Mouse (Mus musculus): ENCODE measurements around the gene Dnajc16. TPM values are rescaled to one million over a fixed set of nuclear protein-coding genes. Genes with fewer than 3 reads are reported as not detected.
"Not testable (repeated sequence)": the region's sequence is repeated elsewhere in the genome, so short reads cannot be mapped to it uniquely, and the experiment has no call there.

Gene Dnajc16
- polyA plus RNA-seq, 1 experiment: 27.3 TPM

- Histone ChIP-seq H3K4me3 (replicated peaks; ENCODE audit: insufficient read depth, low read depth, low read length) (no peak overlapping the region), H3K27ac (ENCODE audit: insufficient read depth, low read length) (no peak overlapping the region), H3K4me1 (ENCODE audit: control insufficient read depth, insufficient read depth, low read length) (no peaks in the 10 kb centered on the region), H3K27me3 (ENCODE audit: control insufficient read depth, insufficient read depth, low read length) (no peaks in the 10 kb centered on the region)
- WGBS: 10% methylated on average over 6 of the region's 6 CpGs
- TF ChIP-seq CTCF (IDR thresholded peaks at IDR 0.05; ENCODE audit: borderline replicate concordance, insufficient read depth, low read depth, low read length) (no peak), POLR2A (IDR thresholded peaks at IDR 0.05; ENCODE audit: borderline replicate concordance, insufficient read depth, low read length) (no peak)
- DNase-seq: no peak
These were observed 3.7 kb downstream of the Dnajc16 start for GRCm38 (mm10) chr4:141787046-141787445.

GRCm38 (mm10) chr4:141786141-141786540 is 4.6 kb downstream of the Dnajc16 start:
- Histone ChIP-seq H3K4me3 (replicated peaks; ENCODE audit: insufficient read depth, low read depth, low read length) (no peak overlapping the region), H3K27me3 (ENCODE audit: control insufficient read depth, insufficient read depth, low read length) (no peaks in the 10 kb centered on the region), H3K27ac (ENCODE audit: insufficient read depth, low read length) (no peak overlapping the region), H3K4me1 (ENCODE audit: control insufficient read depth, insufficient read depth, low read length) (no peaks in the 10 kb centered on the region)
- no peak for TF ChIP-seq POLR2A (IDR thresholded peaks at IDR 0.05; ENCODE audit: borderline replicate concordance, insufficient read depth, low read length)
- 92% methylated on average over 13 of the region's 13 CpGs for WGBS
- no peak for DNase-seq

GRCm38 (mm10) chr4:141784835-141785234 is 5.9 kb downstream of the Dnajc16 start:
- H3K27ac ChIP-seq (ENCODE audit: insufficient read depth, low read length): no peak overlapping the region
- TF ChIP-seq POLR2A (IDR thresholded peaks at IDR 0.05; ENCODE audit: borderline replicate concordance, insufficient read depth, low read length) (no peak), CTCF (IDR thresholded peaks at IDR 0.05; ENCODE audit: borderline replicate concordance, insufficient read depth, low read depth, low read length) (no peak)
- no peak for DNase-seq
- no peaks in the 10 kb centered on the region for H3K27me3 ChIP-seq (ENCODE audit: control insufficient read depth, insufficient read depth, low read length)
- 87% methylated on average over 5 of the region's 5 CpGs for WGBS
- no peaks in the 10 kb centered on the region for H3K4me1 ChIP-seq (ENCODE audit: control insufficient read depth, insufficient read depth, low read length)
- H3K4me3 ChIP-seq (replicated peaks; ENCODE audit: insufficient read depth, low read depth, low read length): no peak overlapping the region

GRCm38 (mm10) chr4:141781201-141781985 is 9.3 kb downstream of the Dnajc16 start:
- Histone ChIP-seq H3K27me3 (ENCODE audit: control insufficient read depth, insufficient read depth, low read length) (no peaks in the 10 kb centered on the region), H3K4me3 (replicated peaks; ENCODE audit: insufficient read depth, low read depth, low read length) (no peak overlapping the region), H3K27ac (ENCODE audit: insufficient read depth, low read length) (no peak overlapping the region), H3K4me1 (ENCODE audit: control insufficient read depth, insufficient read depth, low read length) (no peaks in the 10 kb centered on the region)
- TF ChIP-seq CTCF (IDR thresholded peaks at IDR 0.05; ENCODE audit: borderline replicate concordance, insufficient read depth, low read depth, low read length) (no peak), POLR2A (IDR thresholded peaks at IDR 0.05; ENCODE audit: borderline replicate concordance, insufficient read depth, low read length) (no peak)
- no peak for DNase-seq
- 78% methylated on average over 8 of the region's 8 CpGs for WGBS

- TF ChIP-seq CTCF (IDR thresholded peaks at IDR 0.05; ENCODE audit: borderline replicate concordance, insufficient read depth, low read depth, low read length) (no peak), POLR2A (IDR thresholded peaks at IDR 0.05; ENCODE audit: borderline replicate concordance, insufficient read depth, low read length) (no peak)
- 82% methylated on average over 8 of the region's 8 CpGs for WGBS
- Histone ChIP-seq H3K27ac (ENCODE audit: insufficient read depth, low read length) (no peak overlapping the region), H3K4me1 (ENCODE audit: control insufficient read depth, insufficient read depth, low read length) (no peaks in the 10 kb centered on the region), H3K4me3 (replicated peaks; ENCODE audit: insufficient read depth, low read depth, low read length) (no peak overlapping the region), H3K27me3 (ENCODE audit: control insufficient read depth, insufficient read depth, low read length) (no peaks in the 10 kb centered on the region)
- DNase-seq: no peak
These were observed 10.9 kb downstream of the Dnajc16 start for GRCm38 (mm10) chr4:141779828-141780227.

GRCm38 (mm10) chr4:141773019-141773418 is 17.7 kb downstream of the Dnajc16 start:
- not testable (repeated sequence) for H3K4me3 ChIP-seq (replicated peaks; ENCODE audit: insufficient read depth, low read depth, low read length); H3K4me1 ChIP-seq (ENCODE audit: control insufficient read depth, insufficient read depth, low read length); H3K27me3 ChIP-seq (ENCODE audit: control insufficient read depth, insufficient read depth, low read length); H3K27ac ChIP-seq (ENCODE audit: insufficient read depth, low read length); DNase-seq
- 85% methylated on average over 4 of the region's 4 CpGs for WGBS

GRCm38 (mm10) chr4:141771823-141772222 is 18.9 kb downstream of the Dnajc16 start:
- no peak overlapping the region for H3K4me3 ChIP-seq (replicated peaks; ENCODE audit: insufficient read depth, low read depth, low read length)
- peaks cover 6% of the 10 kb centered on the region for H3K4me1 ChIP-seq (ENCODE audit: control insufficient read depth, insufficient read depth, low read length)
- H3K27me3 ChIP-seq (ENCODE audit: control insufficient read depth, insufficient read depth, low read length): no peaks in the 10 kb centered on the region
- WGBS: 91% methylated on average over 8 of the region's 8 CpGs
- no peak for TF ChIP-seq POLR2A (IDR thresholded peaks at IDR 0.05; ENCODE audit: borderline replicate concordance, insufficient read depth, low read length)
- no peak for TF ChIP-seq CTCF (IDR thresholded peaks at IDR 0.05; ENCODE audit: borderline replicate concordance, insufficient read depth, low read depth, low read length)
- no peak overlapping the region for H3K27ac ChIP-seq (ENCODE audit: insufficient read depth, low read length)
- DNase-seq: no peak

- TF ChIP-seq POLR2A (IDR thresholded peaks at IDR 0.05; ENCODE audit: borderline replicate concordance, insufficient read depth, low read length) (no peak), CTCF (IDR thresholded peaks at IDR 0.05; ENCODE audit: borderline replicate concordance, insufficient read depth, low read depth, low read length) (no peak)
- Histone ChIP-seq H3K27me3 (ENCODE audit: control insufficient read depth, insufficient read depth, low read length) (no peaks in the 10 kb centered on the region), H3K4me1 (ENCODE audit: control insufficient read depth, insufficient read depth, low read length) (peaks cover 13% of the 10 kb centered on the region), H3K4me3 (replicated peaks; ENCODE audit: insufficient read depth, low read depth, low read length) (no peak overlapping the region), H3K27ac (ENCODE audit: insufficient read depth, low read length) (no peak overlapping the region)
- WGBS: 40% methylated on average over 8 of the region's 8 CpGs
- no peak for DNase-seq
These were observed 21.1 kb downstream of the Dnajc16 start for GRCm38 (mm10) chr4:141769501-141770160.
